Mouse (Mus musculus) C2C12 (cell line): ENCODE data around the gene Pear1.

Experiments
- CTCF ChIP-seq: IDR thresholded peaks from one replicate; pipeline ENCODE4 v1.5.1; 2011; ENCODE audit not compliant: control insufficient read depth, insufficient read depth, insufficient read length
- MAX ChIP-seq: IDR thresholded peaks from one replicate; pipeline ENCODE4 v1.6.1; 2011; ENCODE audit warnings: mild to moderate bottlenecking, control low read depth
- MYOG ChIP-seq: IDR thresholded peaks from one replicate; pipeline ENCODE4 v1.6.1; 2011; ENCODE audit not compliant: control insufficient read depth, insufficient read length; ENCODE audit errors: extremely low read depth
- USF1 ChIP-seq: IDR thresholded peaks from one replicate; pipeline ENCODE4 v1.6.1; 2011; ENCODE audit warnings: low read depth, mild to moderate bottlenecking, control low read depth, moderate library complexity

DNA sequence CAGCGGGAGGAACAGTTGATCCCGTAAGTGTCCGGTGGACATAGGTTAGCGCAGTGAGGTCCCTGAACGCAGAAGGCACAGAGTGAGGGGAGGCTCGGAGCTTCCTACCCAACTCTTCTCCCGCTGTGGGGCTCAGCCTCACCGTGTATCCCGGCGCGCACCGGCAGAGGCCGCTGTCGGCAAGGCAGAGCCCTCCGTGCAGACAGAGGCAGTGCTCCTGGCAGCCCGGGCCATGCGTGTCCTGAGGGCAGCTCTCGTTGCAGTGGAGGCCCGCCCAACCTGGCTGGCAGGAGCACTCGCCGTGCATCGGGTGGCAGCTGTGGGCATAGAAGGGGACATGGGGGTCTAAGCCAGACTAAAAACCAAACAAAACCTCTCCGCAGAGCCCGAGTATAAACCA, 68.1 kb downstream of the Pear1 start:
- no peak for TF ChIP-seq MAX
- TF ChIP-seq CTCF: peak; percentile 94
- no peak for TF ChIP-seq USF1
- TF ChIP-seq MYOG: no peak
